Mouse (Mus musculus) CH12.LX (cell line): ENCODE data around the gene Slc6a5. TPM values are rescaled to one million over a fixed set of nuclear protein-coding genes. Genes with fewer than 3 reads are reported as not detected.

Source experiments
- DNase-seq: peaks from one replicate; pipeline ENCODE4 v3.0.0-alpha.2; 2013; ENCODE audit errors: extremely low read depth
- H3K27ac ChIP-seq: 2 replicates; pipeline ENCODE4 v1.5.1; 2012; ENCODE audit warnings: low read depth, mild to moderate bottlenecking, control low read depth, moderate library complexity; ENCODE audit not compliant: insufficient read depth
- H3K27me3 ChIP-seq: replicated peaks from 2 replicates; pipeline ENCODE3; 2012; ENCODE audit warnings: inconsistent platforms
- H3K36me3 ChIP-seq, 2 experiments: replicated peaks in 1 of 2; 2 replicates each; pipeline versions ENCODE3 to v1.6.1; 2012; ENCODE audit warnings: inconsistent platforms in 1 of 2, low read length in 1 of 2, mild to moderate bottlenecking in 1 of 2, mixed read lengths in 1 of 2, moderate library complexity in 1 of 2; ENCODE audit not compliant: control insufficient read depth in 1 of 2, insufficient read depth in 1 of 2
- H3K4me1 ChIP-seq, 2 experiments: 2 replicates each; pipeline ENCODE4 v1.6.1; 2012; ENCODE audit warnings: inconsistent platforms in 1 of 2, moderate library complexity in 1 of 2; ENCODE audit not compliant: insufficient read depth in 2 of 2, control insufficient read depth in 1 of 2
- H3K4me2 ChIP-seq: 2 replicates; pipeline ENCODE4 v1.6.1; 2012; ENCODE audit warnings: low read depth, mild to moderate bottlenecking, control low read depth; ENCODE audit not compliant: poor library complexity, insufficient read depth, severe bottlenecking
- H3K4me3 ChIP-seq, 3 experiments: fragments of 150-350 bp in 1 of 3; sonication (generic) in 1 of 3; replicated peaks in 1 of 3; 2 replicates each; pipeline versions ENCODE3 to v1.5.1; 2011 to 2012; ENCODE audit warnings: low read depth in 2 of 3, low read length in 2 of 3, mild to moderate bottlenecking in 2 of 3, moderate library complexity in 2 of 3, control low read depth in 1 of 3, improper control_type of control experiment in 1 of 3, inconsistent platforms in 1 of 3, mixed read lengths in 1 of 3; ENCODE audit not compliant: poor library complexity in 1 of 3
- H3K79me2 ChIP-seq: replicated peaks from 2 replicates; pipeline ENCODE4 v1.6.1; 2012; ENCODE audit warnings: mild to moderate bottlenecking, moderate library complexity; ENCODE audit not compliant: control insufficient read depth, poor library complexity, insufficient read depth, severe bottlenecking; ENCODE audit errors: extremely low read depth
- H3K9ac ChIP-seq: 2 replicates; pipeline ENCODE4 v1.6.1; 2012; ENCODE audit warnings: low read depth, mild to moderate bottlenecking, control low read depth, moderate library complexity; ENCODE audit not compliant: insufficient read depth
- H3K9me3 ChIP-seq: replicated peaks from 2 replicates; pipeline ENCODE3; 2012; ENCODE audit warnings: low read length, inconsistent platforms, mixed read lengths
- BHLHE40 ChIP-seq: IDR thresholded peaks from 2 replicates; pipeline ENCODE4 v1.6.1; 2011; ENCODE audit warnings: mild to moderate bottlenecking, low read depth, low read length, improper control_type of control experiment
- CHD1 ChIP-seq: IDR thresholded peaks from 2 replicates; pipeline ENCODE4 v1.6.1; 2012; ENCODE audit warnings: low read depth, low read length, improper control_type of control experiment, inconsistent platforms
- E2F4 ChIP-seq: IDR thresholded peaks from 2 replicates; pipeline ENCODE4 v1.6.1; 2011; ENCODE audit warnings: low read depth, low read length, improper control_type of control experiment; ENCODE audit not compliant: insufficient replicate concordance
- EP300 ChIP-seq: IDR thresholded peaks from 2 replicates; pipeline ENCODE4 v1.6.1; 2011; ENCODE audit warnings: low read length, improper control_type of control experiment
- ETS1 ChIP-seq: conservative IDR thresholded peaks from 2 replicates; pipeline ENCODE4 v1.6.1; 2012; ENCODE audit warnings: low read depth, mild to moderate bottlenecking, inconsistent platforms, low read length, improper control_type of control experiment, moderate library complexity
- HCFC1 ChIP-seq: IDR thresholded peaks from 2 replicates; pipeline ENCODE4 v1.6.1; 2012; ENCODE audit warnings: low read depth, mild to moderate bottlenecking, inconsistent platforms, low read length, improper control_type of control experiment
- IRF4 ChIP-seq: IDR thresholded peaks from 2 replicates; pipeline ENCODE4 v1.6.1; 2014; ENCODE audit warnings: low read depth, mild to moderate bottlenecking, inconsistent platforms, low read length, improper control_type of control experiment
- JUN ChIP-seq: IDR thresholded peaks from 2 replicates; pipeline ENCODE4 v1.6.1; 2011; ENCODE audit warnings: low read depth, mild to moderate bottlenecking, low read length, improper control_type of control experiment, moderate library complexity; ENCODE audit not compliant: insufficient read depth
- KAT2A ChIP-seq: IDR thresholded peaks from 2 replicates; pipeline ENCODE4 v1.6.1; 2012; ENCODE audit warnings: low read length, improper control_type of control experiment, inconsistent platforms; ENCODE audit not compliant: insufficient replicate concordance
- MAX ChIP-seq: IDR thresholded peaks from 2 replicates; pipeline ENCODE4 v1.6.1; 2011; ENCODE audit warnings: low read length, improper control_type of control experiment
- MAZ ChIP-seq: IDR thresholded peaks from 2 replicates; pipeline ENCODE4 v1.6.1; 2012; ENCODE audit warnings: low read depth, mild to moderate bottlenecking, inconsistent platforms, low read length, improper control_type of control experiment, moderate library complexity
- MEF2A ChIP-seq: IDR thresholded peaks from 2 replicates; pipeline ENCODE4 v1.6.1; 2014; ENCODE audit warnings: low read depth, mild to moderate bottlenecking, inconsistent platforms, low read length, improper control_type of control experiment, borderline replicate concordance
- NRF1 ChIP-seq: IDR thresholded peaks from 2 replicates; pipeline ENCODE4 v1.6.1; 2014; ENCODE audit warnings: low read depth, mild to moderate bottlenecking, inconsistent platforms, low read length, improper control_type of control experiment, moderate library complexity
- RCOR1 ChIP-seq: conservative IDR thresholded peaks from 2 replicates; pipeline ENCODE4 v1.6.1; 2012; ENCODE audit warnings: low read depth, mild to moderate bottlenecking, inconsistent platforms, low read length, improper control_type of control experiment
- SIN3A ChIP-seq: IDR thresholded peaks from 2 replicates; pipeline ENCODE4 v1.6.1; 2012; ENCODE audit warnings: low read length, improper control_type of control experiment, inconsistent platforms
- TCF12 ChIP-seq: IDR thresholded peaks from 2 replicates; pipeline ENCODE4 v1.6.1; 2014; ENCODE audit warnings: low read depth, mild to moderate bottlenecking, inconsistent platforms, low read length, improper control_type of control experiment
- USF1 ChIP-seq: IDR thresholded peaks from 2 replicates; pipeline ENCODE4 v1.6.1; 2014; ENCODE audit warnings: low read depth, mild to moderate bottlenecking, inconsistent platforms, low read length, improper control_type of control experiment
- USF2 ChIP-seq: conservative IDR thresholded peaks from 2 replicates; pipeline ENCODE4 v1.6.1; 2011; ENCODE audit warnings: low read depth, low read length, improper control_type of control experiment
- ZNF384 ChIP-seq: IDR thresholded peaks from 2 replicates; pipeline ENCODE4 v1.6.1; 2012; ENCODE audit warnings: low read depth, low read length, improper control_type of control experiment, inconsistent platforms
- dilution Hi-C: fragments of 300-500 bp; cut with MboI; formaldehyde crosslinking; loops from 2 replicates; pipeline ENCODE4 v1.14.3; 2020; ENCODE audit warnings: low sequenced_read_pairs; ENCODE audit not compliant: extremely low pct_unique_long_range_greater_than_20kb, extremely low pct_ligation_motif_present
- in situ Hi-C: fragments of 300-500 bp; cut with MboI; formaldehyde crosslinking; loops from 3 replicates; pipeline ENCODE4 v1.14.3; 2019; ENCODE audit warnings: low sequenced_read_pairs, low pct_ligation_motif_present, low pct_unique_long_range_greater_than_20kb, mixed read lengths
- polyA plus RNA-seq: library from polyadenylated mRNA; unstranded; fragments of >175 nt; gene quantifications from 2 replicates; pipeline ENCODE4 v1.2.1, GENCODE M21; 2012; ENCODE audit warnings: low read depth; ENCODE audit not compliant: insufficient read length
- total RNA-seq, 2 experiments: library from RNA; depleted of rRNA; stranded (reverse); fragments of 300-350 nt in 1 of 2; fragments of >200 nt in 1 of 2; gene quantifications; 2 replicates each; pipeline ENCODE4 v1.2.3; 2012 to 2014

Slc6a5 gene
- total and polyA plus RNA-seq, 3 experiments: not detected

GRCm38 (mm10) chr7:49902003-49902552 lies 7.9 kb upstream of the Slc6a5 start:
- in situ Hi-C loops: loop anchor here (25.0 kb wide), 1 partner anchor 290 kb away; no protein-coding TSS in a partner anchor
- Histone ChIP-seq H3K9me3 (no peaks in the 10 kb centered on the region), H3K27ac (no peak overlapping the region), H3K9ac (no peak overlapping the region), H3K4me2 (no peak overlapping the region), H3K4me1 (0 out of 4 replicates have a peak, but pooled peaks cover 0 to 4% of the 10 kb centered on the region in 2 experiments), H3K4me3 (no peak overlapping the region), H3K27me3 (no peaks in the 10 kb centered on the region), H3K36me3 (no peaks in the 10 kb centered on the region), H3K79me2 (no peaks in the 10 kb centered on the region)
- TF ChIP-seq ETS1 (no peak), RCOR1 (no peak), MEF2A (no peak), KAT2A (no peak), MAX (no peak), USF2 (no peak), MAZ (no peak), JUN (no peak), ZNF384 (no peak), TCF12 (no peak), EP300 (no peak), IRF4 (no peak), NRF1 (no peak), HCFC1 (no peak), CHD1 (no peak), E2F4 (no peak), USF1 (no peak), BHLHE40 (no peak), SIN3A (no peak)
- dilution Hi-C loops: no loop called here
- DNase-seq: no peak
